Mouse (Mus musculus) left cerebral cortex, postnatal 10 days (tissue): ENCODE data around the gene Pbxip1. TPM values are rescaled to one million over a fixed set of nuclear protein-coding genes. Genes with fewer than 3 reads are reported as not detected.

Source experiments
- total RNA-seq, 2 experiments: library from RNA; stranded (reverse); gene quantifications; 2 replicates each; pipeline ENCODE4 v1.2.3; 2021

The Pbxip1 gene
- total RNA-seq, 2 experiments from 2014 or later = 32.8 to 33.8 TPM

Other genes with a start within 250 kb of the Pbxip1 start
- 10 to 100 TPM; 66.2 to 68.0 TPM for gene Gba, start 233.8 kb upstream of the Pbxip1 start, total RNA-seq
- gene Thbs3, start 221.5 kb upstream of the Pbxip1 start, total RNA-seq = 10 to 100 TPM; 27.8 to 31.4 TPM
- 100 to 1,000 TPM in 1 of 2 experiments, 10 to 100 TPM in 1; 98.6 to 102 TPM for gene Mtx1, start 209.6 kb upstream of the Pbxip1 start, total RNA-seq
- gene Muc1, start 207.6 kb upstream of the Pbxip1 start, total RNA-seq = 1 to 10 TPM in 1 of 2 experiments, under 1 TPM in 1; 0.58 to 1.8 TPM
- gene Krtcap2, start 190.7 kb upstream of the Pbxip1 start, total RNA-seq = 10 to 100 TPM; 72.1 to 92.1 TPM
- 100 to 1,000 TPM; 112 to 118 TPM for gene Trim46, start 190.4 kb upstream of the Pbxip1 start, total RNA-seq
- gene Dpm3, start 177.3 kb upstream of the Pbxip1 start, total RNA-seq = 10 to 100 TPM; 47.1 to 51.1 TPM
- 10 to 100 TPM; 17.9 to 22.3 TPM for gene Slc50a1, start 166.1 kb upstream of the Pbxip1 start, total RNA-seq
- 1 to 10 TPM; 3.3 to 4.4 TPM for gene Efna1, start 155.6 kb upstream of the Pbxip1 start, total RNA-seq
- gene Efna3, start 113.7 kb upstream of the Pbxip1 start, total RNA-seq = 10 to 100 TPM; 47.7 to 56.7 TPM
- 1 to 10 TPM in 1 of 2 experiments, under 1 TPM in 1; 0.34 to 1.1 TPM for gene Efna4, start 98.7 kb upstream of the Pbxip1 start, total RNA-seq
- 10 to 100 TPM; 93.0 to 96.9 TPM for gene Adam15, start 86.7 kb upstream of the Pbxip1 start, total RNA-seq
- under 1 TPM; 0.39 to 0.41 TPM for gene Dcst2, start 74.7 kb upstream of the Pbxip1 start, total RNA-seq
- gene Dcst1, start 71.5 kb upstream of the Pbxip1 start, total RNA-seq = not detected
- gene Zbtb7b, start 41.9 kb upstream of the Pbxip1 start, total RNA-seq = 1 to 10 TPM; 6.9 TPM
- gene Lenep, start 33.9 kb upstream of the Pbxip1 start, total RNA-seq = not detected
- gene Flad1, start 24.8 kb upstream of the Pbxip1 start, total RNA-seq = 10 to 100 TPM; 31.9 to 32.7 TPM
- gene Cks1b, start 18.3 kb upstream of the Pbxip1 start, total RNA-seq = 1 to 10 TPM; 7.4 to 8.0 TPM
- gene Shc1, start 18.3 kb upstream of the Pbxip1 start, total RNA-seq = 10 to 100 TPM; 12.2 to 13.8 TPM
- 10 to 100 TPM; 46.0 to 50.6 TPM for gene Pygo2, start 6.5 kb upstream of the Pbxip1 start, total RNA-seq
- 10 to 100 TPM; 43.4 to 45.9 TPM for gene Pmvk, start 17.8 kb downstream of the Pbxip1 start, total RNA-seq
- gene Kcnn3, start 83.5 kb downstream of the Pbxip1 start, total RNA-seq = 10 to 100 TPM; 22.9 to 23.7 TPM